Mouse (Mus musculus): ENCODE measurements around the gene Ptprq. TPM values are rescaled to one million over a fixed set of nuclear protein-coding genes. Genes with fewer than 3 reads are reported as not detected.

The Ptprq gene
- polyA plus RNA-seq, 1 experiment from 2014 or later = 0.08 TPM

- 83% methylated on average over 6 of the region's 6 CpGs for WGBS
- ATAC-seq (ENCODE audit: insufficient read depth, low FRiP score) = no peak
- no peak overlapping the region for H3K4me3 ChIP-seq (replicated peaks; ENCODE audit: low read length)
- no peaks in the 10 kb centered on the region for H3K9me3 ChIP-seq (replicated peaks; ENCODE audit: control insufficient read depth, low read length)
- no peaks in the 10 kb centered on the region for H3K36me3 ChIP-seq (ENCODE audit: control insufficient read depth, insufficient read depth, low read length)
- no peak overlapping the region for H3K9ac ChIP-seq (ENCODE audit: low read length)
- H3K27ac ChIP-seq (ENCODE audit: low read length) = no peak overlapping the region
- H3K4me1 ChIP-seq (ENCODE audit: control insufficient read depth, insufficient read depth, low read length) = no peaks in the 10 kb centered on the region
- H3K27me3 ChIP-seq (ENCODE audit: control insufficient read depth, insufficient read depth, low read length) = no peaks in the 10 kb centered on the region
- H3K4me2 ChIP-seq (ENCODE audit: low read depth, low read length) = no peak overlapping the region
Measured at GRCm38 (mm10) chr10:107601371-107601770, 118.5 kb downstream of the Ptprq start.

DNA sequence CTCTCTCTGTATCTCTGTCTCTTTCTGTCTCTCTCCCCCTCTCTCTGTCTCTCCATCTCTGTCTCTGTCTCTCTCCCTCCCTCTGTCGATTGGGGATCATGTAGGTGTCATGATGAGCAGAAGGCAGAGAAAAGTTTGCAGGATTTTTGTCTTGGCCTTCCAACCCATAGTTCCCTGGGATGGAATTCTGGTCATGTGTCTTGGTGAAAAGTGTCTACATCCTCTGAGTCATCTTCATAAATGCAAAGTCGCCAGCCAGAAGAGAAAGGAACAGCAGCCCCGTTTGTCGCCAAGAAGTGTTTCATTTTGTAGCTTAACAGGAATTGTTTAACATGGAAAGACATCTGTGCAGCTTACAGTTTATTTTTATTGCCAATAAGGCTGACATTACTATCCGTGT is 136.5 kb downstream of the Ptprq start:
- 54% methylated on average over 5 of the region's 5 CpGs for WGBS
- H3K27me3 ChIP-seq (ENCODE audit: control insufficient read depth, insufficient read depth, low read length) = no peaks in the 10 kb centered on the region
- no peak for ATAC-seq (ENCODE audit: insufficient read depth, low FRiP score)
- H3K27ac ChIP-seq (ENCODE audit: low read length) = no peak overlapping the region
- H3K36me3 ChIP-seq (ENCODE audit: control insufficient read depth, insufficient read depth, low read length) = no peaks in the 10 kb centered on the region
- H3K4me1 ChIP-seq (ENCODE audit: control insufficient read depth, insufficient read depth, low read length) = no peaks in the 10 kb centered on the region
- H3K9me3 ChIP-seq (replicated peaks; ENCODE audit: control insufficient read depth, low read length) = no peaks in the 10 kb centered on the region
- no peak overlapping the region for H3K4me2 ChIP-seq (ENCODE audit: low read depth, low read length)
- H3K9ac ChIP-seq (ENCODE audit: low read length) = no peak overlapping the region
- H3K4me3 ChIP-seq (replicated peaks; ENCODE audit: low read length) = no peak overlapping the region

DNA sequence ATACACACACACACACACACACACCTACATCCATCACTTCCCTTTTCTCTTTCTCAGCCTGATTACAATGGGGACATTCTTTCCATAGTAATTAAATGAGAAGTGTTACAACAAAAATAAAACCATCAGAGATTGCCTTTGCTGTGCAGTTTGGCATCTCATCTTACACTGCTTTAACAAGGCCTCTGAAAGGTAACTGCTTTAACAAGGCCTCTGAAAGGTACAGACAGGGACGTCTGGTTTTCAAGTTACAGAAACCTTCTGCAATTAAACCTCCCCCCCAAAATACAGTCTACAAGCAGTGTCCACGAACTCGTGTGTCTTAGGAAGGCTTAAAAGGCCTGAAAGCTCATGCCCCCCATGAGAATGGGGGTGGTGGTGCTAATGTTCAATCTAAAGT is 150.8 kb downstream of the Ptprq start:
- no peak overlapping the region for H3K27ac ChIP-seq (ENCODE audit: low read length)
- no peak overlapping the region for H3K4me3 ChIP-seq (replicated peaks; ENCODE audit: low read length)
- no peaks in the 10 kb centered on the region for H3K9me3 ChIP-seq (replicated peaks; ENCODE audit: control insufficient read depth, low read length)
- no peaks in the 10 kb centered on the region for H3K4me1 ChIP-seq (ENCODE audit: control insufficient read depth, insufficient read depth, low read length)
- ATAC-seq (ENCODE audit: insufficient read depth, low FRiP score) = no peak
- no peaks in the 10 kb centered on the region for H3K27me3 ChIP-seq (ENCODE audit: control insufficient read depth, insufficient read depth, low read length)
- no peaks in the 10 kb centered on the region for H3K36me3 ChIP-seq (ENCODE audit: control insufficient read depth, insufficient read depth, low read length)
- H3K4me2 ChIP-seq (ENCODE audit: low read depth, low read length) = no peak overlapping the region
- no peak overlapping the region for H3K9ac ChIP-seq (ENCODE audit: low read length)
- WGBS = 62% methylated on average over 3 of the region's 3 CpGs

DNA sequence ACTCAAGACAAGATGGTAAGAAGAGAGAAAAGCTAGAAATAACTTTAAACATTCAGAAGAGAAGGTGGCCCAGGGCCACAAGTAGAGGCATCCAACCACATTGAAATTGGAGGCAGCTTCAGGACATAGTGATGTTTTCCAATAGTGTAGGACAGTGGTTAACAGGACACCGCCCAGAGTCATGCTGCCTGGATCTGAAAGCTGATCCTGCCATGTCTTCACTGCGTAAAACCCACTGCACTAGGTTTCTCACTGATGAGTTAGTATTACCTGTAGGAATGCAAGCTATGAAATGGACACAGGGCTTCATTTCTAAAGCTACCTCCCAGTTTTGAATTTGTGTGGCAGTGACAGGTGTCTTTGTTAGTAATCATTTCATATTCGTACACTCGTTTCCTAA is 151.6 kb downstream of the Ptprq start:
- Histone ChIP-seq H3K9me3 (replicated peaks; ENCODE audit: control insufficient read depth, low read length) (no peaks in the 10 kb centered on the region), H3K36me3 (ENCODE audit: control insufficient read depth, insufficient read depth, low read length) (no peaks in the 10 kb centered on the region), H3K27ac (ENCODE audit: low read length) (no peak overlapping the region), H3K4me1 (ENCODE audit: control insufficient read depth, insufficient read depth, low read length) (no peaks in the 10 kb centered on the region), H3K4me2 (ENCODE audit: low read depth, low read length) (no peak overlapping the region), H3K9ac (ENCODE audit: low read length) (no peak overlapping the region), H3K4me3 (replicated peaks; ENCODE audit: low read length) (no peak overlapping the region), H3K27me3 (ENCODE audit: control insufficient read depth, insufficient read depth, low read length) (no peaks in the 10 kb centered on the region)
- no peak for ATAC-seq (ENCODE audit: insufficient read depth, low FRiP score)
- WGBS = 85% methylated on average over 4 of the region's 4 CpGs

DNA sequence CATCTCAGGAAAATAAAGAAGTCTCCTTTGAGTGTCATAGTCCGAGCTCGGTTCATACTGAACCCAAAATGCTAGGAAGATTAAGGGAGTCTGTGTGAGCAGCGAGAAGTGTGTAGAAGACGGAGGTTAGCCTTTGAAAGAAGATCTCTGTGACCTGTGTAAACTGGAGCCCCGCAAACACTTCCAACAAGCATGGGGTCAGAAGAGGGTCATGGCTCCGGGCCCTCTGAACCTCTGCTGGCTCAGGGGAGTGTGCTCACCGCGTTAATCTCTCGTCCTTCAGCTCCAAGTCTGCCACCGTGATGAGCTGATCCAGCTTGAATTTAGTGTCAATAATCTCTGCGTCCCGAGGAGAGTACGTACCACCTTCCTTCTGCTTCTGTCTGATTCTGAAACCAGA is 157.0 kb downstream of the Ptprq start:
- Histone ChIP-seq H3K9me3 (replicated peaks; ENCODE audit: control insufficient read depth, low read length) (no peaks in the 10 kb centered on the region), H3K4me2 (ENCODE audit: low read depth, low read length) (no peak overlapping the region), H3K4me3 (replicated peaks; ENCODE audit: low read length) (no peak overlapping the region), H3K9ac (ENCODE audit: low read length) (no peak overlapping the region), H3K4me1 (ENCODE audit: control insufficient read depth, insufficient read depth, low read length) (no peaks in the 10 kb centered on the region), H3K27ac (ENCODE audit: low read length) (no peak overlapping the region), H3K27me3 (ENCODE audit: control insufficient read depth, insufficient read depth, low read length) (no peaks in the 10 kb centered on the region), H3K36me3 (ENCODE audit: control insufficient read depth, insufficient read depth, low read length) (no peaks in the 10 kb centered on the region)
- WGBS = 19% methylated on average over 13 of the region's 13 CpGs
- ATAC-seq (ENCODE audit: insufficient read depth, low FRiP score) = no peak

- Histone ChIP-seq H3K4me1 (ENCODE audit: control insufficient read depth, insufficient read depth, low read length) (no peaks in the 10 kb centered on the region), H3K27ac (ENCODE audit: low read length) (no peak overlapping the region), H3K9me3 (replicated peaks; ENCODE audit: control insufficient read depth, low read length) (no peaks in the 10 kb centered on the region), H3K4me3 (replicated peaks; ENCODE audit: low read length) (no peak overlapping the region), H3K36me3 (ENCODE audit: control insufficient read depth, insufficient read depth, low read length) (no peaks in the 10 kb centered on the region), H3K9ac (ENCODE audit: low read length) (no peak overlapping the region), H3K27me3 (ENCODE audit: control insufficient read depth, insufficient read depth, low read length) (no peaks in the 10 kb centered on the region), H3K4me2 (ENCODE audit: low read depth, low read length) (no peak overlapping the region)
- ATAC-seq (ENCODE audit: insufficient read depth, low FRiP score) = no peak
Measured at GRCm38 (mm10) chr10:107560881-107561280, 159.0 kb downstream of the Ptprq start.

DNA sequence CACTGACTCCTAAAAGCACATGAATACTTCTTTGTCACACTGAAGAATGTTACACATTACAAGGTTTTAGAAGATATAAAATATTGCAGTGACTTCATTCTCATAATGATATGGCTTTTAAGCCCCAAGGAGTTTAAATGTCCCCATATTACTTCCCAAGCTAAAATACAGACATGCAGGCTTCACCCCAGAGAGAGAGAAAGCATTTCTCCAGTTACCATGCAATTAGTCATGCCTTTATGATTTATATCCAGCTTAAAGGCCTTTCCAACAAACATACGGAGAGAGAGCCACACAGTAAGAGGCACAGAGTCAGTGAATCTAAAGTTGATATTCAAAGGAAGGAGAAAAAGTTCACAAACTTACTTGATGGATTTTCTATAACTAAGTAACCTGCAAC is 176.8 kb downstream of the Ptprq start:
- H3K4me1 ChIP-seq (ENCODE audit: control insufficient read depth, insufficient read depth, low read length) = no peaks in the 10 kb centered on the region
- H3K27me3 ChIP-seq (ENCODE audit: control insufficient read depth, insufficient read depth, low read length) = no peaks in the 10 kb centered on the region
- no peaks in the 10 kb centered on the region for H3K36me3 ChIP-seq (ENCODE audit: control insufficient read depth, insufficient read depth, low read length)
- 30% methylated on average over 1 of the region's 1 CpGs for WGBS
- no peak overlapping the region for H3K4me2 ChIP-seq (ENCODE audit: low read depth, low read length)
- H3K4me3 ChIP-seq (replicated peaks; ENCODE audit: low read length) = no peak overlapping the region
- no peak for ATAC-seq (ENCODE audit: insufficient read depth, low FRiP score)
- no peak overlapping the region for H3K9ac ChIP-seq (ENCODE audit: low read length)
- H3K9me3 ChIP-seq (replicated peaks; ENCODE audit: control insufficient read depth, low read length) = no peaks in the 10 kb centered on the region
- no peak overlapping the region for H3K27ac ChIP-seq (ENCODE audit: low read length)

GRCm38 (mm10) chr10:107528758-107529157 is 191.1 kb downstream of the Ptprq start:
- ATAC-seq (ENCODE audit: insufficient read depth, low FRiP score) = no peak
- H3K4me3 ChIP-seq (replicated peaks; ENCODE audit: low read length) = no peak overlapping the region
- no peaks in the 10 kb centered on the region for H3K4me1 ChIP-seq (ENCODE audit: control insufficient read depth, insufficient read depth, low read length)
- no peaks in the 10 kb centered on the region for H3K36me3 ChIP-seq (ENCODE audit: control insufficient read depth, insufficient read depth, low read length)
- no peaks in the 10 kb centered on the region for H3K27me3 ChIP-seq (ENCODE audit: control insufficient read depth, insufficient read depth, low read length)
- WGBS = 85% methylated on average over 1 of the region's 1 CpGs
- no peak overlapping the region for H3K9ac ChIP-seq (ENCODE audit: low read length)
- no peaks in the 10 kb centered on the region for H3K9me3 ChIP-seq (replicated peaks; ENCODE audit: control insufficient read depth, low read length)
- no peak overlapping the region for H3K27ac ChIP-seq (ENCODE audit: low read length)
- H3K4me2 ChIP-seq (ENCODE audit: low read depth, low read length) = no peak overlapping the region

- Histone ChIP-seq H3K27me3 (ENCODE audit: control insufficient read depth, insufficient read depth, low read length) (no peaks in the 10 kb centered on the region), H3K9ac (ENCODE audit: low read length) (no peak overlapping the region), H3K9me3 (replicated peaks; ENCODE audit: control insufficient read depth, low read length) (no peaks in the 10 kb centered on the region), H3K4me3 (replicated peaks; ENCODE audit: low read length) (no peak overlapping the region), H3K36me3 (ENCODE audit: control insufficient read depth, insufficient read depth, low read length) (no peaks in the 10 kb centered on the region), H3K27ac (ENCODE audit: low read length) (no peak overlapping the region), H3K4me1 (ENCODE audit: control insufficient read depth, insufficient read depth, low read length) (no peaks in the 10 kb centered on the region), H3K4me2 (ENCODE audit: low read depth, low read length) (no peak overlapping the region)
- no peak for ATAC-seq (ENCODE audit: insufficient read depth, low FRiP score)
- 60% methylated on average over 5 of the region's 5 CpGs for WGBS
Measured at GRCm38 (mm10) chr10:107519216-107519615, 200.6 kb downstream of the Ptprq start.

DNA sequence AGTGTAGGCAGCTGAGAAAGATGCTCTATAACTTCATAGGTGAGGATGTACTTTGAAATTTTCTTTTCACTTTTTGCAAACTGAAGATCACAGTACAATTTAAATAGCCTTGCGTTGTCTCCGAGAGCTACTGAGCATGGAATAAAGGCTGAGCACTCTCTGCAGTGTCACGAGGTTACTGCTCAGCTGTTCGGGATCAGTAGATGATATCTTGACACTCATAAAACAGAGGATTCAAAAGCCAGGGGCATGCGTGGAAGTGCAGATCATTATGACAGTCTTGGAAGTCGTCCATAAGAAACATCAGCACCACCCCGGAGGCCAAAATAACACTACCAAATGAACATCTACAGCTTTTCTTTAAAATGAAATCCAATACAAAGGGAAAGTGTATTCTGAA is 203.2 kb downstream of the Ptprq start:
- 59% methylated on average over 7 of the region's 7 CpGs for whole genome bisulfite sequencing
- H3K27ac ChIP-seq (ENCODE audit: low read length) = no peak overlapping the region
- no peak overlapping the region for H3K9ac ChIP-seq (ENCODE audit: low read length)
- no peaks in the 10 kb centered on the region for H3K9me3 ChIP-seq (replicated peaks; ENCODE audit: control insufficient read depth, low read length)
- H3K4me1 ChIP-seq (ENCODE audit: control insufficient read depth, insufficient read depth, low read length) = no peaks in the 10 kb centered on the region
- no peak overlapping the region for H3K4me3 ChIP-seq (replicated peaks; ENCODE audit: low read length)
- no peak for ATAC-seq (ENCODE audit: insufficient read depth, low FRiP score)
- H3K27me3 ChIP-seq (ENCODE audit: control insufficient read depth, insufficient read depth, low read length) = no peaks in the 10 kb centered on the region
- no peaks in the 10 kb centered on the region for H3K36me3 ChIP-seq (ENCODE audit: control insufficient read depth, insufficient read depth, low read length)
- H3K4me2 ChIP-seq (ENCODE audit: low read depth, low read length) = no peak overlapping the region
